Mouse (Mus musculus): ENCODE results near the gene Oaz1.
"Not testable (repeated sequence)": the region's sequence is repeated elsewhere in the genome, so short reads cannot be mapped to it uniquely, and the experiment has no call there.

Oaz1 gene

DNA sequence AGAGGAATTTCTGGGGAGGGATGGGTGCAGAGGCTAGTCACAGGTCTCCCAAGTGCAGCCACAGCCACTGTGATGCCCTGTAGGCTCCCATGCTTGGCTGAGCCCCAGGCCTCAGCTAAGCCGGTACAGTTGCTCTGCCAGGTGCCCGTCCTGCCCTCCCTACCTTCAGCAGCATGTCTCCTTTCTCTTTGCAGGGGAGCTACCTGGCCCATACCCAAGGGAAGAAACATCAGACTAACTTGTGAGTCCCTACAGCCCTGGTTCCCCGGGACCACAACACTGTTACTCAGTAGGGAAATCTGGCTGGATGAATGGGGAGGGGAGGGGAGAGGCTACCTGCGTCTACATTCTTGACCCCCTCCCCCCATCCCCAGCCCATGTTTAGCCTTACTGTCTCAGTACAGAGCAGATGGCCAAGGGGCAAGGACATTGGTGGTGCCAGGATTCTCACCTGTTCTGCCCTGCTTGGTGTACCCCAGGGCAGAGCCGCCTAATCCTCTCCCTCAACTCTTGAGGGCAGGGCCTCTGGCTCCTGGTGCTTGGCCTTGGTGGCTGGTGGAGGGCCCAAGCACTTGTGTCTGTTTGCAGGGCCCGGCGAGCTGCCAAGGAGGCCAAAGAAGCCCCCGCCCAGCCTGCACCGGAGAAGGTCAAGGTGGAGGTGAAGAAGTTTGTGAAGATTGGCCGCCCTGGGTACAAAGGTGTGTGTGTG is 24.1 kb upstream of the Oaz1 start:
- DNase-seq (ENCODE audit: low read depth, low spot score): no peak

DNA sequence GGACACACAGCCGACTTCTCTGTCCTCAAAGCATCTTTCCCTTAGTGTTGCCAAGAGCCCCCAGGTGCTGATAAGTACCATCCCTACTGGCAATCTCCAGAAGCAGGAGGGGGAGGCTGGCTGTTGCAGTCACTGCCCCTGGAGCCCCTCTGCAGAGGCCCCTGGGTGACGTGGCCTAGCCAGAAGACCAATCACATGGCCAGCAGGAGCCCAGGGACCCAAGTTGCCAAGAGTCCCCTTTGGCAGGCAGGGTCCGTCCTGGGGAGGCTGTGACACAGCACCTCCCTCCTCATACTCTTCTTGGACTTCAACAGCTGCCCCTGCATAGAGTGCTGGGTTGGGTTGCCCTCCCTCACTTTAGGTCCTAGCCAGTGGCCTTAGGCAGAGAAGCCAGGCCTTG is 23.5 kb upstream of the Oaz1 start:
- DNase-seq (ENCODE audit: low read depth, low spot score): no peak

DNA sequence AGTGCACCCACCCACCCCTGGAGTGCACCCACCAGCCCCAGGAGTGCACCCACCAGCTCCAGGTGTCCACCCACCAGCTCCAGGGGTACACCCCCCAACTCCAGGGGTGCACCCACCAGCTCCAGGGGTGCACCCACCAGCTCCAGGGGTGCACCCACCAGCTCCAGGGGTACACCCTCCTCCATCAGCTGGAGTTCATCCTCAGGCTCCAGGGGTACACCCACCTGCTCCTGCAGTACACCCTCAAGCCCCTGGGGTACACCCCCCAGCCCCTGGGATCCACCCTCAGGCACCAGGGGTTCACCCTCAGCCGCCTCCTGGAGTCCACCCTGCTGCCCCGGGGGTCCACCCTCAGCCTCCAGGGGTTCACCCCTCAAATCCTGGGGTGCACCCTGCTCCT is 22.1 kb upstream of the Oaz1 start:
- DNase-seq (ENCODE audit: low read depth, low spot score): no peak

DNA sequence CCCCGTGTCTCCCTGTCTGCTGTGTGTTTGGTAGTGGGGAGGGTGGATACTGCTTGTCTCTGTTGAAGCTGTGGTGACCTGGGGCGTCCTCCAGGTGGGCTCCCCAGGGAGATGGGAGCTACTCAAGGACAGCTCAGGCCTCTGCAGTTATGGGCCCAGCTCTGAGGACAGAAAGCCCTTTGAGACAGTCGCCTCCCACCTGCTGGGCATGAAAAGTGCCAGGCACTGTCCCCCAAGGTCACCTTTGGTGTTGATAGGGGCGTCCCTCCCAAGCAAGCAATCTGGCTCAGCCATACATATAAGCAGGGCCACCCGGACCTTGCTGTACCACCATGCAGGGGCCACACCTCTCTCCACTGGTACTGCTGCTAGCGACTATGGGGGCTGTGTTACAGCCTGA is 21.5 kb upstream of the Oaz1 start, which contains the start of gene Amh:
Amh (plus strand) TSS at position 328 of the 400 bp plus-strand sequence.
- no peak for DNase-seq (ENCODE audit: low read depth, low spot score)

DNA sequence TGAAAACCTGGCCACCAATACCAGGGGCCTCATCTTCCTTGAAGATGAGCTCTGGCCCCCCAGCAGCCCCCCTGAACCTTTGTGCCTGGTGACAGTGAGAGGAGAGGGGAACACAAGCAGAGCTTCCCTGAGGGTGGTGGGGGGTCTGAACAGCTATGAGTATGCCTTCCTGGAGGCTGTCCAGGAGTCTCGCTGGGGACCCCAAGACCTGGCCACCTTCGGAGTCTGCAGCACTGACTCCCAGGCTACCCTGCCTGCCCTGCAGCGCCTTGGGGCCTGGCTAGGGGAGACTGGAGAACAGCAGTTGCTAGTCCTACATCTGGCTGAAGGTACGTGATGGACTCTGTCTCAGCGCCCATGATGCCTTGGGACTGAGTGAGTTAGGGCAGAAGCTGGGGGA is 21.1 kb upstream of the Oaz1 start:
- no peak for DNase-seq (ENCODE audit: low read depth, low spot score)

DNA sequence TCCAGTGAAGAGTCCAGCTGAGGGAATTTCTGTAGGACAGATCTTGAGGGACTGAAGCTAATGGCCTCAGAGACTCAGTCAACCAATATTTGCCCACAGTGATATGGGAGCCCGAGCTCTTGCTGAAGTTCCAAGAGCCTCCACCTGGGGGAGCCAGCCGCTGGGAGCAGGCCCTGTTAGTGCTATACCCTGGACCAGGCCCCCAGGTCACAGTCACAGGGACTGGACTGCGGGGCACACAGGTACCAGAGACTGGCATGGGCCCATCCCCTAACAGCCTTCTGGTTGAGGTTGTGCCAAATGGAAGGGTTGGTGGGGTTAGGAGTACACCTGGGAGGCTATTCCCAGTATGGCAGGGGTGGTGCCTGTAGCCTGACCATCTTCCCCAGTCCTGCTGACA is 20.5 kb upstream of the Oaz1 start:
- peak; percentile 69 for DNase-seq (ENCODE audit: low read depth, low spot score)

DNA sequence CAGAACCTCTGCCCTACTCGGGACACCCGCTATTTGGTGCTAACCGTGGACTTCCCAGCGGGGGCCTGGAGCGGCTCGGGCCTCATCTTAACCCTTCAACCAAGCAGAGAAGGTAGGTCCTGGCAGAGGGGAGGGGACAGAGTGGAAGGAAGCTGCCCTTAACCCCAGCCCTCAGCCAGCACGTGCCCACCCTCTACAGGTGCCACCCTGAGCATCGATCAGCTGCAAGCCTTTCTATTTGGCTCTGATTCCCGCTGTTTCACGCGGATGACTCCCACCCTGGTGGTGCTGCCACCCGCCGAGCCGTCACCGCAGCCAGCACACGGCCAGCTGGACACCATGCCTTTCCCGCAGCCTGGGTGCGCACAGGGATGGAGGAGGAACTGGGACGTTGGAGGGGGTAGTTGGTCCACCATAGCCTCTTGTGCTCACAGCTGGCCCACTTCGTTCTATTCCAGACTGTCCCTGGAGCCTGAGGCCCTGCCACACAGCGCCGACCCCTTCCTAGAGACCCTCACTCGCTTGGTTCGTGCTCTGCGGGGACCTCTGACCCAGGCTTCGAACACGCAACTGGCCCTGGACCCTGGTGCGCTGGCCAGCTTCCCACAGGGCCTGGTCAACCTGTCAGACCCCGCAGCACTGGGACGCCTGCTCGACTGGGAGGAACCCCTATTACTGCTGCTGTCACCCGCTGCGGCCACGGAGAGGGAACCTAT is 20.0 kb upstream of the Oaz1 start:
- no peak for DNase-seq (ENCODE audit: low read depth, low spot score)

DNA sequence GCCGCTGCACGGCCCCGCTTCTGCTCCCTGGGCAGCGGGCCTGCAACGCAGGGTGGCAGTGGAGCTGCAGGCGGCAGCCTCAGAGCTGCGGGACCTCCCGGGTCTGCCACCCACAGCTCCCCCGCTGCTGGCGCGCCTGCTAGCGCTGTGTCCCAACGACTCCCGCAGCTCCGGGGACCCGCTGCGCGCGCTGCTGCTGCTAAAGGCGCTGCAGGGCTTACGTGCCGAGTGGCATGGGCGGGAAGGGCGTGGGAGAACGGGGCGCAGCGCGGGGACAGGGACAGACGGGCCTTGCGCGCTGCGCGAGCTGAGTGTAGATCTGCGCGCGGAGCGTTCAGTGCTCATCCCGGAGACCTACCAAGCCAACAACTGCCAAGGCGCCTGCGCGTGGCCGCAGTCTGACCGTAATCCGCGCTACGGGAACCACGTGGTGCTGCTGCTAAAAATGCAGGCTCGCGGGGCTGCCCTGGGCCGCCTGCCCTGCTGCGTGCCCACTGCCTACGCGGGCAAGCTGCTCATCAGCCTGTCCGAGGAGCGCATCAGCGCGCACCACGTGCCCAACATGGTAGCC is 19.3 kb upstream of the Oaz1 start:
- no peak for DNase-seq (ENCODE audit: low read depth, low spot score)

DNA sequence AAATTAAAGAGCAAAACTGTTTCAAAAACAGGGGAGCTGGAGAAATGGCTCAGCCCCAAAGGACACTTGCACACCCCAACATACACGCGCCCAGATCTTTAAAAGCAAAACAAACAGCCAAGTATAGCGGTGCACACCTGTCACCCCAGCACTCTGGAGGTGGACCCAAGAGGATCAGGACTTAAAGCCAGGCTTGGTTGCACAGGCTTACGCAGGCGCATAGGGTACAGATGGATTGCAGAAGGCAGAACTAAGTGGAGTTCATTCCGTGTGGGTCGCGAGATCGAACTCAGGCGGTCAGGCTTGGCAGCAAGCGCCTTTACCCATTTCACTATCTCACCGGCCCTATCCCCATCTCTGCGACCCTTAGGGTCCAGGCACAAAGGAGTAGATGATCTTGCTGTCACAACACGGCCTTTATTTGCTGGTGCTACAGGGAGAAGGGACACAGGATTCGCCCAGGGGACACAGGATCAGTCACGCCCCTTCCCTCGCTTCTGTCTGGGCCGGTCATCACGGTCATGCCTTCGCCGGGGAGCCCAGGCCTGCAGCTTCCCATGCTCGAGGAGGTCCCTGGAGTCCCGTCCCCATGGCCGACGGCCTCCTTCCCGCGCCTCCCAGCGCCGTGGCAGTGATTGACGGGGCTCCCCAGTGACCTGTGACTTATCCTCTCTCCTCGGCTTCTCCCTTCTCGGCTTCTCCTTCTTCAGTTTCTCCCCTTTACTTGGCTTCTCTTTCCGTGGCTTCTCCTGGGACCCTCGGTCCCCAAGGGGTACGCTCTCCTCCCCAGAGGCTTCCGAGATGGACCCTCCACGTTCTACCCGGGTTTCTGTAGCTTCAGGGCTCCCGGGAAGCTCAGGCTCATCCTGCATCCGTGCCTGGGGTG is 18.1 kb upstream of the Oaz1 start:
- no peak for DNase-seq (ENCODE audit: low read depth, low spot score)

DNA sequence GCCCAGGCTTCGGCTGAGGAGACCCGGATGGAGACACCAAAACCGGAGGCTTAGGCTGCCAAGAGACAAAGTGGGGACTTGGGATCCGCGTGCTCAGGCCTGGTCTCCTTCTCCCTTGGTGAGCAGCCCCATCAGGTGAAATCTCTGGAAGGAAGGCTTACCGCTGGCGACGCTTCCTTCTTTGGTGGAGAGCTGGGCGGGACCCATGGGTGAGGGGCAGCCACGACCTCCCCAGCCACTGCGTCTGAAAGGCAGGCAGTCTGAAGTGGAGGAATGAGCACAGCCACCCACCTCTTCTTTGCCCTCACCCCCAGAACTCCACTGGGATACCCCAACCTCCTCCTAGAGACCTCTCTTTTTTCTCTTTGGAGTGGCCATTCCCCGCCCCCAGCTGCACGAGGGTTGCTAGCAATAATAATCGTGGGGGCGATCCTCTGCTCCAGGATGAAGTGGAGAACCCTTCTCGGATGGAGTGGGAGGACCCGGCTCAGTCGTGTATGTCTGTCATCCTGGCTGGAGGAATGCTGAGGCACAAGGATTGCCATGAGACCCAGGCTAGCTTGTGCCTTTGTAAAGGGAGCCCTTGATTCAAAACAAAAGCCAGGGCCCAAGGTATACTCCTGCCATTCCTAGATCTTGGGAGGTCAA is 17.3 kb upstream of the Oaz1 start:
- DNase-seq (ENCODE audit: low read depth, low spot score): no peak

DNA sequence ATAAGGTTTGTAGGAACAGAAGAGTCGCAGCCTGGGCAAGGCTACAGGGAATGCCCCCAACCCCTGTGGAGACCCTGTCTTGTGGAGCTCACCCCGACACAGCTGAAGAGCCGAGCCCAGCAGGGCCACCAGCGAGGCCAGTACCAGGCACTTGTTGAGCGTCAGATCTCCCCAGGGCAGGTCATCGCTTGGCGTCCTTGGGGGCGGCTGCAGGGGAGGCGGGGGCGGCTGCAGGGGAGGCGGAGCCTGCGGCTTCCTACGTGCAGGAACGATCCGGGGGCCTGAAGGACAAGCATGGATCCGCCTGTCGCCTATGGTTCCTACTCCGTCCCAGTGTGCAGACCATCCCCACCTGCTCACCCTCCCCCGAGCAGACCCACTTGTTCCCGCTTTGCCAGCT is 16.4 kb upstream of the Oaz1 start:
- no peak for DNase-seq (ENCODE audit: low read depth, low spot score)

DNA sequence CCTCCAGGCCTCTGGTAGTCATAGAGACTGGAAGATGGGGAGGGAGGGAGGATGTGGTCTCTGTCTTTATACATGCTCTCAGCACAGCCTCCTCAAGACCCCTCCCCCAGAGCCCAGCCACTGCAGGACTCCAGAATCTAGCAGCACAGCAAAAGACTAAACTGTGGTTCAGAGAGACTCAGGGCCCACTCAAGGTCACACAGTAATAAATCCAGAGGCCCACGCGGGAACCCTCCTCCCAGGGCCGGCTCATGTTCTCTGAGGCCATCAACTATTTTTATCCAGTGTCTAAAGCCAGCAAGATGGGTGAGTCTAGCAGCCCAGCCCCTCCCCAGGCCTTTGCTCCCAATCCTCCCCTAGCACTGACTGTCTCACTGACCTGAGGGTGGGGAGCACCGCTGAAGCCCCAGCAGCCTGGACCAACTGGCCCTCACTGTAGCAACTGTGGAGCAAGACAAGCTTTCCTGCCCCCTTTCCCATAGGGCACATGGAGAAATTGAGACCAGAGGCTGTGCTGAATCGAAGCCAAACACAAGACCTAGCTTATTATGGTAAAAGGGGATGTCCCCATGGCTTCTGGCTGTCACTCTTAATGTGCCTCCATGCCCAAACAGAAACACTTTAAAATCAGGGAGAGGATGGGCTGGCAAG is 13.9 kb upstream of the Oaz1 start:
- DNase-seq (ENCODE audit: low read depth, low spot score): no peak

DNA sequence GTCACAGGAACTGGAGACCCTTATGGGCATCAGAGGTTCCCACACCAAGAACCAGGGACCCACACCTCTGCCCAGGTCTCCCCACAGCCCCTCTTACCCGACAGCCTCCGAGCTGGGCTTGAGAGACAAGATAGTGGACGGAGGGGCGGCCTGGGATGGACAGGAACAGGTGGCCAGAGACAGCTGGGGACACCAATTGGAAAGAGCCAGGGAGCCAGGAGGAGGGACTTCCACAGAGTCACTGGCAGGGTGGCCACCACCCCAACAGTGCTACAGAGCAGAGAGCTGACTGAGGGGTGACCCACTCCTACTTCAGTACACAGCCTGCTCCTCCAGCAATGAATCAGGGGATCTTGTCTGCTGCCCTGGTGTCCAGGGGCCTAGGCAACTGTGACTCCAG is 13.1 kb upstream of the Oaz1 start, which contains the start of gene Jsrp1:
Jsrp1 (minus strand) TSS at position 133 of the 400 bp plus-strand sequence.
- no peak for DNase-seq (ENCODE audit: low read depth, low spot score)

DNA sequence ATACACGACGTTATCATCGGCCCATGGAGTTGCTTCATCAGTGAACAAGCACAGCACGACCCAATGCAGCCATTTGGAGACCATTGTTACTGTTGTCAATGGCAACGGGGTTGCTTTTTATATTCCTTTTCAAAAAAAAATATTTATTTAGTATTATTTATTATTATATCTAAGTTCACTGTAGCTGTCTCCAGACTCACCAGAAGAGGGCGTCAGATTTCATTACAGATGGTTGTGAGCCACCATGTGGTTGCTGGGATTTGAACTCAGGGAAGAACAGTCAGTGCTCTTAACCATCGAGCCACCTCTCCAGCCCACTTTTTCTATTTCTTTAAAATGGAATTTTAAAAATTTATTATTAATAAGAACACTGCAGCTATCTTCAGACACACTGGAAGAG is 11.7 kb upstream of the Oaz1 start:
- DNase-seq (ENCODE audit: low read depth, low spot score): no peak

DNA sequence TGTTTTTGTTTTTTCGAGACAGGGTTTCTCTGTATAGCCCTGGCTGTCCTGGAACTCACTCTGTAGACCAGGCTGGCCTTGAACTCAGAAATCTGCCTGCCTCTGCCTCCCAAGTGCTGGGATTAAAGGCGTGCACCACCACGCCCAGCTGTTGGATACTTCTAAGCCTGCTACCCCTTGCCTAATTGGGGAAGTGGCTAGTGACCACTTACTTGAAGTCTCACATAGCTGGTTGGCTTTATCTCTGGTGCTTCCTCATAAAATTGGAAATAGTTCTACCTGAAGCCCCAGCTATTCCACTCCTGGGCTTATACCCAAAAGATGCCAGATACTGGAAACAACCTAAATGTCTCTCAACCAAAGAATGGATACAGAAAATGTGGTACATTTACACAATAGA is 10.2 kb upstream of the Oaz1 start:
- DNase-seq (ENCODE audit: low read depth, low spot score): not testable (repeated sequence)

DNA sequence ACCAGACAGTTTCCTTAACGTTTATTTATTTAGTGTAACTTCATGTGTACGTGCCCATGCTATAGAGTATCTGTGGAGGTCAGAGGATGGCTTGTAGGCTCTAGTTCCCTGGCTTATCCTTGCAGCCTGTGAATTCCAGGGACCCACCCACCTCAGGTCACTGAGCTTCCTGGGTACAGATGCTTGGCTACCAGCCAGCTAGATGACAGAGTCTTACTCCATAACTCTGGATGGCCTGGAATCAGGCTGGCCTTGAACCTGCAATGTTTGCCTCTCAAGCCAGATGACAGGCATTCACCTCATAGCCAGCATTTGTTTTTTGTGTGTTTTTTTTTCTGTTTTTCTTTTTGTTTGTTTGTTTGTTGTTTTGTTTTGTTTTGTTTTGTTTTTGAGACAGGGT is 9.3 kb upstream of the Oaz1 start:
- DNase-seq (ENCODE audit: low read depth, low spot score): no peak

DNA sequence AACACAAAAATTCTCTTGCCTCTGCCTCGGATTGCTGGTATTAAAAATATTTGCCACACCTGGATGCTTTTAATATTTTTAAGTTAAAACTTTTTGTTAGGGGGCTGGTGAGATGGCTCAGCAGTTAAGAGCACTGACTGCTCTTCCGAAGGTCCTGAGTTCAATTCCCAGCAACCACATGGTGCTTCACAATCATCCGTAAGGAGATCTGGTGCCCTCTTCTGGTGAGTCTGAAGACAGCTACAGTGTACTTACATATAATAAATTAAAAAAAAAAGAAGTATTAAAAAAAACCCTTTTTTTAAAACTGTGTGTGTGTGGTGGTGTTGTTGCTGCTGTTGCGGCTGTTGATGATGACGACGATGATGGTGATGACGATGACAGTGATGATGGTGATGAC is 8.5 kb upstream of the Oaz1 start:
- DNase-seq (ENCODE audit: low read depth, low spot score): peak; percentile 51

DNA sequence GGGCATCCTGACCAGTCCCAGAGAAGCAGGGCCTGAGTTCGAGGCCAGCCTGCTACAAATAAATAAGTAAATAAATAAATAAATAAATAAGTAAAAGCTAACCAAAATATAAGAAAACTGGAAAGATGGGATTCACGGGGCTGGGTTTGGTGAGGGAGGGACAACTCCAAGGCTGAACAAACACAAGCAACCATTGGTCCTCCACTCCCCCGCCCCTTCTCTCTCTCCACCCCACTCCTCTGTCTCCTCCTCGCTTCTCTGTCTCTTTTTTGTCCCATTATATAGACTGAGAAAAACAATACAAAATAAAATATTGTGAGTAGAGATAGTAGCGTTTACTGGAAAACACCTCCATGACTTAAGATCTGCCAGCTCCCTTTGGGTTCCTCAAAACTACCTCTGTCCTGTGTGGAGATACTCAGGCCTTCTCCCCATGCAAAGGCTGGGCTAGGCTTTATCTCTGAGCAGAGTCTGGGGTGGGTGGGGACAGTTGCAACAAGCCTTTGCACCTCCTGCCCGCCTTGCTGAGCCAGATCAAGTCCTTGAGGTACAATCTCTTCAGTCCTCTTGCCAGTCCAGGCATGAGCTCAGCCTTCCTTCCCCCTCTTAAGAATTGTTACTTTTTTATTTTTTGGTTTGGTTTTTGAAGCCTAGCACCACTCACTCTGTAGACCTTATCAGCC is 7.7 kb upstream of the Oaz1 start:
- no peak for DNase-seq (ENCODE audit: low read depth, low spot score)

DNA sequence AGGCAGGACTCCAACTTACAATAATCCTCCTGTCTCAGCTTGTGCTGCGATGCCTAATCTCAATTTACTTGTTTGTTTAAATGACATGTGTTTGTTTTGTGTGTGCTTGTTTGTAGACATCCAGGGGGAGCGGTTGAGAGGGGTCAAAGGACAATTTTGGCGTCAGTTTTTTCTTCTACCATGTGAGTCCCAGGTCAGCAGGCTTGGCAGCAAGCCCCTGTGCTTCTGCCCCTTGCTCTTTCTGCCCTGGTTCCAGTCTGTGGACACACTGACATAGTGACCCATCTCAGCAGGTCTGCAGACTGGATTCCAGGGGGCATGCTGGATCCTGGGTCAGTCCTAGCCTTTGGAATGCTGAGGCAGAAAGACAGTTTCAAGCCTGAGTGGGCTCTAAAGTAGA is 7.0 kb upstream of the Oaz1 start:
- DNase-seq (ENCODE audit: low read depth, low spot score): no peak

DNA sequence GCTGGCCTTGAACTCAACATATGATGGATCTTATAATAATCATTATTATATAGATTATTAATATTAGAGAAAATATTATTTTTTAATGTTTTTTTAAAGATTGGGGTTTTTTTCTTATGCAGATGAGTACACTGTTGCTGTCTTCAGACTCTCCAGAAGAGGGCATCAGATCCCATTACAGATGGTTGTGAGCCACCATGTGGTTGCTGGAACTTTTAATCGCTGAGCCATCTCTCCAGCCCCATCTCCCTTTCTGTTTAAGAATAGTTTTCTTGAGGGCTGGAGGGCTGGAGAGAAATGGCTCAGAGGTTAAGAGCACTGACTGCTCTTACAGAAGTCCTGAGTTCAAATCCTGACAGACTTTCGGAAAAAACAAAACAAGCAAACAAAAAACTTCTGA is 4.5 kb upstream of the Oaz1 start:
- peak; percentile 66 for DNase-seq (ENCODE audit: low read depth, low spot score)

All from A20 (cell line).